Mouse (Mus musculus) cerebellum, adult 9-11 months (tissue): ENCODE data around the gene Tti1.
"Not testable (repeated sequence)": the region's sequence is repeated elsewhere in the genome, so short reads cannot be mapped to it uniquely, and the experiment has no call there.

Experiments used
- DNase-seq: peaks from one replicate; pipeline ENCODE4 v3.0.0; 2022

Tti1 gene

GRCm38 (mm10) chr2:158028354-158028863 is at the start of gene Tti1, which contains the start of gene Rprd1b:
Gene Tti1 (minus strand): TSS chr2:158028433.
Gene Rprd1b (plus strand): TSS chr2:158028497.
- DNase-seq = peak; percentile 94

- DNase-seq = no peak
Observed at GRCm38 (mm10) chr2:158077981-158078380, 49.7 kb upstream of the Tti1 start.

- no peak for DNase-seq
Observed at GRCm38 (mm10) chr2:158076690-158077089, 48.5 kb upstream of the Tti1 start.

GRCm38 (mm10) chr2:158074835-158075234 is 46.6 kb upstream of the Tti1 start:
- DNase-seq = no peak

- DNase-seq = no peak
Observed at GRCm38 (mm10) chr2:158071633-158071995, 43.4 kb upstream of the Tti1 start.

- DNase-seq = no peak
Observed at GRCm38 (mm10) chr2:158070885-158071632, 42.8 kb upstream of the Tti1 start.

GRCm38 (mm10) chr2:158068444-158068971 is 40.3 kb upstream of the Tti1 start:
- no peak for DNase-seq

GRCm38 (mm10) chr2:158067260-158067824 is 39.1 kb upstream of the Tti1 start:
- no peak for DNase-seq

- no peak for DNase-seq
Observed at GRCm38 (mm10) chr2:158066456-158066855, 38.2 kb upstream of the Tti1 start.

- no peak for DNase-seq
Observed at GRCm38 (mm10) chr2:158065064-158065463, 36.8 kb upstream of the Tti1 start.

GRCm38 (mm10) chr2:158064571-158065048 is 36.4 kb upstream of the Tti1 start:
- peak; percentile 39 for DNase-seq

- DNase-seq = no peak
Observed at GRCm38 (mm10) chr2:158063036-158063435, 34.8 kb upstream of the Tti1 start.

GRCm38 (mm10) chr2:158059666-158060105 is 31.5 kb upstream of the Tti1 start:
- DNase-seq = no peak

GRCm38 (mm10) chr2:158058534-158058933 is 30.3 kb upstream of the Tti1 start:
- DNase-seq = peak; percentile 91

GRCm38 (mm10) chr2:158057030-158057429 is 28.8 kb upstream of the Tti1 start:
- DNase-seq = peak; percentile 96

GRCm38 (mm10) chr2:158055383-158055782 is 27.1 kb upstream of the Tti1 start:
- not testable (repeated sequence) for DNase-seq

- DNase-seq = no peak
Observed at GRCm38 (mm10) chr2:158054596-158054995, 26.4 kb upstream of the Tti1 start.

- DNase-seq = no peak
Observed at GRCm38 (mm10) chr2:158050116-158050515, 21.9 kb upstream of the Tti1 start.

- DNase-seq = no peak
Observed at GRCm38 (mm10) chr2:158048718-158049117, 20.5 kb upstream of the Tti1 start.

- DNase-seq = peak; percentile 62
Observed at GRCm38 (mm10) chr2:158047903-158048302, 19.7 kb upstream of the Tti1 start.

GRCm38 (mm10) chr2:158046186-158046585 is 18.0 kb upstream of the Tti1 start:
- no peak for DNase-seq

GRCm38 (mm10) chr2:158043504-158043903 is 15.3 kb upstream of the Tti1 start:
- no peak for DNase-seq

GRCm38 (mm10) chr2:158040396-158040795 is 12.2 kb upstream of the Tti1 start:
- no peak for DNase-seq

- no peak for DNase-seq
Observed at GRCm38 (mm10) chr2:158039662-158040061, 11.4 kb upstream of the Tti1 start.
